Mouse (Mus musculus): ENCODE measurements around the gene Lmo3.

Lmo3 gene

DNA sequence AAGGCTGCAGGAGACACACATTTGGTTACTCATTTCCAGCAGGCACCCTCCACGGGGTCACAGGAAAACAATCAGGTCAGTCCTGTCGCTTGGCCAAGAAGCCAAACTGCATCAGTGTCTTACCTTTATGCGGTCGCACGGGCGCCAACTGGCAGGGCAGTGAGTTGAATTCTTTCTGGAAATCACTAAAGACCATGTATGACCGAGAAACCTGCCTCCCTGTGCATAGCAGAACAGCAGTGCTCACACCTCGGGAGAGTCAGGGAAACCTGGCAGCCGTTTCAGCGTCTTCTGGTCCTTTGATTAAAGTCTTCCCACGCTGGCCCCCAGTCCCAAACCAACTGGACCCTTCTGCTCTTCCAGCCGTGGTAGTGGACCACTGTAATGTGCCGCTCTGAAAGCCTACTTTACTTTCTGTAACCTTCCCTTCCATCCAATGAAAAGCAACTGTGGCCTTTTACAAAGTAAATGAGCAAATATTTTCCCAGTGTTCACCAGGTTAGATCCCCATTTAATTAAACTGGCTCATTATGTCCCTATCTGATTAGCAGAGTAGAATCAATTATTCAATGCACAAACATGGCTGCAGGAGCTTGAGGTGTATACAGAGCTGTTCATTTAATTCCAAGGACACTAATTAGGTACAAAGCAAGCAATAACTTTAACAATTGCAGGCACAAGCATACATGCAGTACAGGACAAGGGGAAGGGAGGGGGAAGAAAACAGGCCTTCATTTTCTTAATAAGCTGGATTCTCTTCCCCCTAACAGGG is at the start of gene Lmo3:
TSS of gene Lmo3 (minus strand) at position 235 of the 772 bp plus-strand sequence.
- DNase-seq (ENCODE audit: inconsistent age in 2 of 2, low spot score in 1 of 2), result no peak

DNA sequence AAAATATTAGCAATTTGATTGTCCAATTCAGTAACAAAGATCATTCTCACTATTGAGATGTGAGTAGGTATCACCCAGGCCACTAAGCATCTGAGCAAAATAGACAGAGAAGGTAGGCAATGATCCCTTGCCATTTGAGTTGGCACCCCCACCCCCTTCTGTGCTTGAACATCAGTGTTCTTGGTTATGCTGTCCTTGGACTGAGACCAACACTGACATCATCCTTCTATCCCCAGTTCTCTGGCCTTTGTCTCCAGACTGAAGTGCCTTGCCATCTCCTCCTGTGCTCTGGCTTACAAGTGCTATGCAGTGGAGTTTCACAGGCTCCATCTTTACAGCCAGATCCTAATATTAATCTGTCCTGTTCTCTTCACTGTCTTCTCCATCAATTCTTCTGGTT is 39.0 kb upstream of the Lmo3 start:
- DNase-seq (ENCODE audit: inconsistent age in 2 of 2, low spot score in 1 of 2), result peak; percentile 41 to 72

DNA sequence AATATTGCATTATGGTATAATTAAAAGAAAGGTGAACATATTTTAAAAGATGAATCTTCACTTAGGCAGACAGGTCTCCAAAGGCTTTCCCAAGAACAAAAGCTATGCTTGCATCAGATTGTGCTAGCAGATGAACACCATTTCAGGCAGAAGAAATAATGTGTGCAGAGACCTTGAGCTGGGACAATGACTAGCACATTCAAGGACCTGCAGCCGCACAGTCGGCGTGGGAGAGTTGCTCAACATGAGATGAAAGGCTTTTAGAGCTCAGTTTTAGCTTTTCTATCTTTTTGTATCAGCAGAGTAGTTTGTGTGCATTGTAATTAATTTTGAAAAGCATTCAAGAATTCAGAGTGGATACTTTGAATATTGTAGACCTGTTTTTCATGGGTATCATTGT is 36.6 kb upstream of the Lmo3 start:
- peak; percentile 30 to 85 for DNase-seq (ENCODE audit: inconsistent age in 2 of 2, low spot score in 1 of 2)

DNA sequence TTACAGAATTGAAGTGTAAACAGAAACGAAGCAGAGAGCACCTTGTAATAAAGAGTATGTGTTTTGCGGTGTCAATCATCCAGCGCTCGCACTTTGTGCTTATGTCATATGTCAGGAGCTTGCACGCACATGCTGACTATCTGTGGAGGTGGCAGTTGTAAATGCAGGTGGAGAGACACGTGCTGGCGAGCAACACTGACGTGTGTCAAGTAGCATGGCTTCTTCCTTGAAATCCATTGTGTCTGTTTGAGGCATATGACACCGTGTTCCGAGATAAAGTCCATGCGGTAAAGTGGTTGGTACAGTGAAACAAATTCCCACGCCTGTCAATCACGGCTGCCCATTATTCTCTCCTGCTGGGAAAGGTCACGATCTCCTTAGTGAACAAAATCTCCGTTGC is 15.2 kb upstream of the Lmo3 start:
- DNase-seq (ENCODE audit: inconsistent age in 2 of 2, low spot score in 1 of 2), result no peak

DNA sequence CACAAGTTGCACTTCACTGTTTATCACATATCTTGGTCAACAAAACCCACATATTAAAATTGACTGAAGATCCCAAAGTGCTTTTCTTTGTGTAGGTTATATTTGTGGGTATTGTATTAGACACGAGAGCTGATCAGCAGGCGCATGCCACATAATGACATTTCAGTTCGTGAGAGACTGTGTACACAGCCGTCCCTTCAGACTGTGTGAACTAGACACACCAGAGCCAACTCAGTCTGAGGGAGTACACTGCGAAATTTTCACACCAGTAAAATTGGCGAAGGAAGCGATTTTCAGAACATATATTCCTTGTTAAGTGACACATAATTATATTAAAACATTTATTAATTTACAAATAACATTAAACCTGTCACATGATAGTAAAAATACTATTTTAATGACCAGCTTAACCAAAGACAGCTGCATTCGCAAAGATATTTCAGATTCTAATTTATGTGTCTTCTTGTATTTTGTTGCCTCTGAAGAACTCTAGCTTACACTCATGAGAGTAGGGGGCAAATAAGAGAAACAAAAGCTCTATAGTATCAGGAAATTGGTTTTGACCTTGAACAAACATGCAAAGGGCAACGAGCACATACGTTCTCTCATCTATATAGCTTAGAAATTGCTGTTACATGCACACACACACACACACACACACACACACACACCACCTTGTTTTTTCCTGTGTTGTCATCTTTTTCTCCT is 14.4 kb upstream of the Lmo3 start:
- no peak for DNase-seq (ENCODE audit: inconsistent age in 2 of 2, low spot score in 1 of 2)

DNA sequence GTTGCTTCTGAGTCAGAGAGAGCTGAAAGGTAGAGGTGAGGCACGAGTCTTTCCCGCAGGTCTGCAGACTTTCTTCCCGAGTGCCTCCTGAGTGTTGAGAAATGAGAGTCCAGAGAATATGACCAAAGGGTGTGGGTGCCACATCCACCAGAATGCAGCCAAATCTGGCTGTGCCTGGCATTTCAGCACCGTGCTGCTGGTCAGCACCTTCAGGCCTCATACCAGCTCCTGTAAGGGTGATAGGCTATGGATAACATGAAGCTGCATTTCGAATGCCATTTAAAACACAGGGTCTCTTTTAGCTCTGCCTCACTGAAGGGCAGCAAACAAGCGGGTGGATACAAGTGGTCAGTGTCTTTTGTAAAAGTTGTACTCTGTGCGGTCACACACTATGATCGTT is 1.5 kb upstream of the Lmo3 start:
- peak in 1 of 2 experiments; percentile 29 for DNase-seq (ENCODE audit: inconsistent age in 2 of 2, low spot score in 1 of 2)

DNA sequence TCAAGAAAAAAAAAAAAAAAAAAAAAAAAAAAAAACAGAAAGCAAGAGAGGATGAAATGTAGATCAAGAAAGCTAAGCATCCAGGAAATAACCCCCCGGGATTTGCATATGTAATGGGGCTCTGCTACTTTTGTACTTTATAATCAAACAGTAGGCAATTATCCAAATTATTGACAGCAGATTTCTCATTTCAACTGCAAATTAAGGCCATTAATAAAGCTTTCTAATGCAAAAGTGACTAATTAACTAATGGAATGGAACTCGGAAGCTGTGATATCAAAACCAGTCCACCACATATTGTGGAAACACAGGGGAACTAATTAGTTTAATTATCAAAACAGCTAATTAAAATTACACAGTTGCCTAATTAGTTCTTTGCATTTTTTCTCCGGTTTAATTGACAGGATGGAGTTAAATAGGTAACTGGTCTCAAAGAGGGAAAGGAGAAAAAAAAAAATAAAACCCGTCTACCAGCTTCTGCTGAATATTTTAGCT is 785 bp upstream of the Lmo3 start:
- no peak for DNase-seq (ENCODE audit: inconsistent age in 2 of 2, low spot score in 1 of 2)

DNA sequence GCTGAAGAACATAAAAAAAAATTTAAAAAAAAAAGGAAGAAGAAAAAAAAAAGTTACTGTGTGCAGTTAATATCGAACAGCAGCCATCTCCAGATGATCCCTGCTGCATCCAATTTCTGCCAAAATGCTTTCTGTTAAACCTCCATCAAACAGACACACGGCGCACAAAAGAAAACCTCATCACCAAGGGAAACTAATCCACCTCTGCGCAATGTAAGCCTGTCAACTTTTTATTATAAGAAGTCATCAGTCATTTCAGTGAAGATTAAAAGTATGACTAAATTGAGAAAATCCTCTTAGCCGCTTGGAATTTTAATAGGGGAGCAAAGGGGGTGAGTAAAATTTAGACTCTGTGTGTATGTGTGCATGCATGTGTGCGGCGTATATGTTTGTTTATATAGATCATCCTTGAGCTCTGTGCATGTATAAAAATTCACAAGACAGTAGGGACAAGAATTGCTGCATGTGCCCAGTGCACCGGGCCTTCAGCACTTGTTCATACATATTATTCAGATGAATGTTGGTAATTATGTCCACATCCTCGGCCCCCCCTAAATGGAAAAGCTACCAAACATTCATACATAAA is 1.2 kb downstream of the Lmo3 start:
- DNase-seq (ENCODE audit: inconsistent age in 2 of 2, low spot score in 1 of 2), result no peak

DNA sequence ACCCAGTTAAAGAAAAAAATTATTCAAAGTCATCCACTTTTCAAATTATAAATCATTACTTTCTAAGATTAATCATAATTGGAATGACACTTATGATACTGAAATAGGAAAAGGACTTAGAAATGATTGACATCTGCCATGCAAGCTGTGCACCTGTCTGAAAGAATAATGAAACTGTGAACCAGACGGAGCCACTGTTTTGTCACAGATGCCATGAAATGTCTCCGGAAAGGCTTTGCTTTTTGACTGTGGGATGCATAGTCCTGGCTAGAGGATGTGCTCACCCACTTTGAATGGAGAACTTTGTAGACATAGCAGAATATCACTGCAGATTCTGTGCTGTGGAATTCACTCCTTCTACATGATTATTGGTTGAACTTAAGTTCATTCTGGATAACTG is 18.4 kb downstream of the Lmo3 start:
- DNase-seq (ENCODE audit: inconsistent age in 2 of 2, low spot score in 1 of 2), result no peak

DNA sequence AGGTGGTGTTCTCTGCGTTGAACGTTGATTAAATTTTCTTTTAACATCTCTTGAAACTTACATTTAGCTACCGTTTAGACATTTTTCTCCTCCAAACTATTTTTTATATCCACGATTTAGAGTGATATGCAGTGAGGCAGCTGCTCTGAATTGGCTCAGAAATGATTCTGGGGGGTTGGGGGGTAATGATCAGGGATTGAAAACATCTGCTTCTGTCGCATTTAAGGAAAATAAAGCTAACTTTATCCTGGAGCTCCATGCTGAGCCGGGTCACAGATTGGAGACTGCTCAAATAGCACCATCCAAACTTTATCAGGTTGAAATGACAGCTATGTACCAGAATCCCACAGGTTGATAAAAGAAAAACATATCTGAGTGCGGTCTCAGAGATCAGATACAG is 29.6 kb downstream of the Lmo3 start:
- DNase-seq (ENCODE audit: inconsistent age in 2 of 2, low spot score in 1 of 2), result no peak

DNA sequence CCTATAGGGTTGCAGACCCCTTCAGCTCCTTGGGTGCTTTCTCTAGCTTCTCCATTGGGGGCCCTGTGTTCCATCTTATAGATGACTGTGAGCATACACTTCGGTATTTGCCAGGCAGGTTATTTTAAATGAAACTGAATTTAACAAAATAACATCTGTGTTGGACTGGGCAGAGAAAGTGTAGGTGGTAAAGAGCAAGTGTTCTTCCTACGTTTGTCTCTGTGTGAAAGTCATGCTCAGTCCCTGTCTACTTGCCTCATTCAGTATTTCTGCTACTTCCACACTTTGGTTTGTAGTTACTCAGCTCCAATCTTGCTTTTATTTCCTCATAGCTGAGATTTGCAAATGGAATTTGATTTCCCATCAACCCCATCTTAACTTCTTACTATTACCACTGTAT is 46.9 kb downstream of the Lmo3 start:
- DNase-seq (ENCODE audit: inconsistent age in 2 of 2, low spot score in 1 of 2), result no peak

DNA sequence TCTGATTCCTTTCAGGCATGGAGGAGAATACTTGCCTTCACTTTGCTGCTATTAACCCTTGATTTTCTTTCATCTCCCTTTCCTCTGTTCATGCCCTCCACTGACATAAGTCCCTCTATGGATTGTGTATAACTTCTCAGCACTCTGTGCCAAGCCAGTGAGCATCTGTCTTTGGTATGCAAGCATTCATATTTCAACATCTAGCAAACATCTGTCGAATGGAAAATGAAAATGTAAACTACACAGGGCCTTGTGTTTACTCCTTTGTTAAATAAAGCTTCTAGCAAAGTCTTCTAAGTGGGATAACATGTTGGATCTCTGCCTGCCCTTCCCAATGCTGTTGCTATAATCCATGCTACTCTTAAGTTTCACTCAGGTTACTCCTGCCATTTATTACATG is 75.1 kb downstream of the Lmo3 start:
- no peak for DNase-seq (ENCODE audit: inconsistent age in 2 of 2, low spot score in 1 of 2)

DNA sequence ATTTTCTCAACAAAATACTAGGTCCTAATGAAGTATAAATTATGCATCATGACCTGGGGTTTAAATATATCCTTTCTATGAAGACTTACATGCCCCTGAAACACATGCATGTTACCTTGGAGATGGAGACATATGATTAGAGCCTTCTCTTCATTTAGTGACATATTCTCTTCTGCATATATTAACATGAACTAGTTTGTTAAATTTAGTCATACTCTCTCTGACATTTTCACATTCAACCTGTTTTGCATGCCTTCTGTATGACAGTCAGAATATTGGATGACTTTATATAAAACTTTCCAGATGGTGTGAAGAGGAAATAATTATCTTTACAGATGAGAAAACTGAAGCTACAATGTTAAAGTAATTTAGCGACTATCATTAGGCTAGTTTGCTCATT is 77.8 kb downstream of the Lmo3 start:
- no peak for DNase-seq (ENCODE audit: inconsistent age in 2 of 2, low spot score in 1 of 2)

DNA sequence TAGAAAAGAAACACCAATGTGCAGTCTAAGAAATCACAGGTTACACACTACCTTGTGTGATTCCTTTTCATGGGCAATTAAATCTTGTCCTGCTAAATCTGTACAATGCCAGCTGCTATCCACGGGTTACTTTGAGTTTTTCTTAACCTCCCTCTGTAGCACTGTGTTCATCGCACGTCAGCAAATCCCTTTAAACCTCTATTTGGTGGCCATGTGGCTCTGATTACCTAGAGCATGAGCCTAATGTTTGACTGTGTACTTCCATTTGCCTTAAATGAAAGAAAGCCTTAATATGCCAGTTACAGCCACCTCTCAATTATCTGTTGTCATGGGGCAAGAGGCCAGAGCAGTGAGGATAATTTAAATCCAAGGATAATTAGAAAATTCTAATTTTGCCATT is 98.9 kb downstream of the Lmo3 start:
- DNase-seq (ENCODE audit: inconsistent age in 2 of 2, low spot score in 1 of 2), result no peak

DNA sequence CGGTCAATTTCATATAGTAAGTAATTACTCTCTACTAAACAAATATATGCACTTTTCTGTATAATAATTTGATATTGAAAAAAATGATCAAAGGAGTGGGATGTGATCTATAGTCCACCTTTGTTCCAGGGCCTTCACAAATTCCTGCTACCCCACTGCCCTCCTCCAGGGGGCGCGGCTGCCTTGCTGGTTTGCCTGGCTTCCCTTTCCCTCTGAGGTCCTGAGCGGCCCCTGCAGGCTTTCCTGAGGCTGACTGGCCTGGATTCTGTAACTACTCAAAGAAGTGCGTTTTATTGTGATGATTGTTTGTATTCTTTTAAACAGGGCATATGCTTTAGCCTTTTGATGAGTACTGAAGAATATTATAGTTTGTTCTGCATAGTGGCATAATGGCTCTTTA is 104.2 kb downstream of the Lmo3 start:
- peak; percentile 59 to 87 for DNase-seq (ENCODE audit: inconsistent age in 2 of 2, low spot score in 1 of 2)

DNA sequence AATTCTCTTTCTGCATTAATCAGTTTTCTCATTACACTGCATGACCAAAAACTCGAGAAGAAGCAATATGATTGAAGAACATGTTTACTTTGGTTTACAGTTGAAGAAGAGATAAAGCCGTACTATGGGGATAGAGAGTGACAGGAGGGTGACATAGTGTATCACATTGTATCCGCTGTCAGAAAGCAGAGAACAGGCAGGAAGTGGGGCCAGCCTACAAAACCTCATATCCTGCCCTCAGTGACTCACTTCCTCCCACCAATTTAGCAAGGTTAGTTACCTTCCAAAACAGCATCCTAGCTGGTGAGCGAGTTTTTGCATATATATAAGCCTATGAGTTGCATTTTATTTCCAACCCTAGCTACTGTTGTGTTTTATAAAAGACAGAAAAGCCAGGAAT is 112.6 kb downstream of the Lmo3 start:
- no peak for DNase-seq (ENCODE audit: inconsistent age in 2 of 2, low spot score in 1 of 2)

DNA sequence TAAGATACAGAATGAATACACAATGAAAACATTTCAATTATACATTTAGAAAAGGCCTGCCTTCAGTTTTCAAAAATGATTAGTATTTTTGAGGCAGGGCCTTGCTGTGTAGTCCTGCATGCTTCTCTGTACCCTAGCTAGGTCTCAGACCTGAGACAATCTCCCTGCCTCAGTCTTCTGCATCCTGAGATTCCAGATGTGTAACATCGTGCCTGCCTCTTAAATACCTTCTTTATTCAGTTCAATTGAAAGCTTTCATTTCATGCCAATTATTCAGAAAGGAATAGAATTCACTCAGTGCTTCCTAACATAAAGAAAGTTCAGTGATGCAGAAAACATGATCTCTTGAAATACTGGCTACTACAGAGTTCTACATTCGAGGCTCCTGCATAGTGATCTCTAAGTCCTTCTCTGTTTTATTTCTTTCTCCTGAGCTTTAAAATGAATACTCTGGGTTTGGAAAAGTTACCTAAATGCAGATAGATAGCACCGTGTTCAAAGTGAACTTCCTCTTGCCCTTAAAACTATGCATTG is 137.2 kb downstream of the Lmo3 start:
- DNase-seq (ENCODE audit: inconsistent age in 2 of 2, low spot score in 1 of 2), result no peak

DNA sequence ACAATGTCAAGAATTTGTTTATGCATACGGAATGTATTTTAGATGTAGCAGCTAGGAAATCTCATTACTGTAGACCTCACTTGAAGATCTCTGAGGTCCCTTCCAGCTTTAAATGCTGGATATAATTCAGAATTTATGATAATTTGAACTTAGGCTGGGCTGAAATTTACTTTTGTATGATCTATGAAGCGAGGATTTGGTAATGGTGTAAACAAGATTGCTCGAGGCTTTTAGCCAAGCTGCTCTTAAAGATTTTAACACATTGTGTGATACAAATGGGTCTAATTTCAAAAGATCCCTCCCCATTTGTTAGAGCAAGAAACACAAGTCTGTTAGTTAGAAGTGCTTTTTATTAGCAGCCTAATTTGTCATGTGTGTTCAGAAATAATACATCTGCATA is 144.4 kb downstream of the Lmo3 start:
- no peak for DNase-seq (ENCODE audit: inconsistent age in 2 of 2, low spot score in 1 of 2)

DNA sequence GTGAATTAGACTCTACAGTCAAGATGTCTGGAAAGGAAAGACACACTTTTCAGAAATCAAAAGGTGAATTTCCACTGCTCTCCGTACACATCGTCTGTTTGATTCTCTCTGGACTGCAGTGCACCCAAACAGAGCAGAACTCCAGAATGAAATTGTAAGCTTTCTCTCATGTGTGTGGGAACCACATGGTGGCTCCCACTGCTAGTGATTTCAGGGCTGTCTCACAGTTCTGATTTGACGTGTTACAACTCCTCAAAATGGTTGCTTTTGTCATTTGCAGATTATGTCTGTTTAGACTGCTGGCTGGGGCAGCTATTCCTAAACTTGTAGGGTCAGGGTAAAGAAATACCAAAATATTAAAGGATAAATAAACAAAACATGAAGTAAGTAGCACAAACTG is 145.0 kb downstream of the Lmo3 start:
- DNase-seq (ENCODE audit: inconsistent age in 2 of 2, low spot score in 1 of 2), result no peak

DNA sequence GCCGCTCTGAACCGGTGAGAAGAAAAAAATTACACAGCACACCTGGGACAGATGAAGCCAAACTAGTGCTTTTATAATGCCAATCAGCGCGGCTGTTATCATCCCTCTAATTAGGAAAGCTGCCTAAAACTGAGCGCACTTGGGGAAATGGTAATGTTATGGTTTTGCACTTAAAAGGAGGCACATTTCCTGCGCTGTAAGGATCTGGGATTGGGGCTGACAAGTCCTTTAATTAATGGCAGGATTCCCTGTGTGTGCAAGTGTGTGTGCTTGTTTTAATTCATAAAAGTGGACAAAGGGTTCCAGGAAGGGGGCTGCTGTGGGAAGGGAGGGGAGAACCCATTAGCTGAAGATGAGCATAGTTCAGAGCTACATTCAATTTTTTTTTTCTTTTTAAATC is 154.4 kb downstream of the Lmo3 start:
- DNase-seq (ENCODE audit: inconsistent age in 2 of 2, low spot score in 1 of 2), result no peak

DNA sequence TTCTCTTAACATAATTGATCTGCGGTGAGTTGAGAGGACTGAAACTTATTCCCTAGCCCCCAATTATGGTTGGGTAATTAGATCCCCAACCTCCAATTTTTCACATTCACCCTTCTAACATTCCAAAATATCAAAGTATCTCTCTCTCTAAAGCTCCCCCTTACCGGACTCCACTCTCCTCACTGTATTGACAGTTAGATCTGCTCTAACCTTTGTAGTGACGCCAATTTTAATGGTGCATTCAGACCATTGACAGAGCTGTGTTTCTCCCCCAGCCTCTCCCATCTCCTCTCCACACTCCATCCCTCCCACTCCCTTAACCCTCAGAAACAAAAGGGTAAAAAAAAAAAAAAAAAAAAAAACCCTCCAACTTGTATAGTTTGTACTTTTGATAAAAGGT is 154.9 kb downstream of the Lmo3 start:
- no peak for DNase-seq (ENCODE audit: inconsistent age in 2 of 2, low spot score in 1 of 2)
